Mouse (Mus musculus): Measurements from ENCODE around the gene Hrasls5.

Gene Hrasls5

GRCm38 (mm10) chr19:7611942-7612757 is at the start of gene Hrasls5:
Gene Hrasls5 (plus strand): TSS chr19:7612541.
- DNase-seq, result peak; percentile 39

- DNase-seq, result peak; percentile 11
Measured at GRCm38 (mm10) chr19:7562601-7563129, 49.7 kb upstream of the Hrasls5 start.

GRCm38 (mm10) chr19:7563676-7564075 is 48.7 kb upstream of the Hrasls5 start:
- DNase-seq, result no peak

GRCm38 (mm10) chr19:7564457-7564856 is 47.9 kb upstream of the Hrasls5 start:
- no peak for DNase-seq

- no peak for DNase-seq
Measured at GRCm38 (mm10) chr19:7566826-7567225, 45.5 kb upstream of the Hrasls5 start.

- DNase-seq, result no peak
Measured at GRCm38 (mm10) chr19:7568364-7568763, 44.0 kb upstream of the Hrasls5 start.

- no peak for DNase-seq
Measured at GRCm38 (mm10) chr19:7569650-7570049, 42.7 kb upstream of the Hrasls5 start.

- DNase-seq, result no peak
Measured at GRCm38 (mm10) chr19:7576180-7576579, 36.2 kb upstream of the Hrasls5 start.

- DNase-seq, result no peak
Measured at GRCm38 (mm10) chr19:7577710-7578109, 34.6 kb upstream of the Hrasls5 start.

- DNase-seq, result peak; percentile 59
Measured at GRCm38 (mm10) chr19:7581042-7581441, 31.3 kb upstream of the Hrasls5 start.

- DNase-seq, result peak; percentile 41
Measured at GRCm38 (mm10) chr19:7583101-7583500, 29.2 kb upstream of the Hrasls5 start.

- DNase-seq, result no peak
Measured at GRCm38 (mm10) chr19:7583599-7583998, 28.7 kb upstream of the Hrasls5 start.

GRCm38 (mm10) chr19:7585279-7585678 is 27.1 kb upstream of the Hrasls5 start:
- no peak for DNase-seq

- DNase-seq, result no peak
Measured at GRCm38 (mm10) chr19:7585764-7586163, 26.6 kb upstream of the Hrasls5 start.

- DNase-seq, result no peak
Measured at GRCm38 (mm10) chr19:7590795-7591194, 21.5 kb upstream of the Hrasls5 start.

- peak; percentile 66 for DNase-seq
Measured at GRCm38 (mm10) chr19:7592018-7592417, 20.3 kb upstream of the Hrasls5 start.

- DNase-seq, result peak; percentile 79
Measured at GRCm38 (mm10) chr19:7595534-7595933, 16.8 kb upstream of the Hrasls5 start.

GRCm38 (mm10) chr19:7598481-7598880 is 13.9 kb upstream of the Hrasls5 start:
- DNase-seq, result no peak

GRCm38 (mm10) chr19:7601551-7601950 is 10.8 kb upstream of the Hrasls5 start:
- DNase-seq, result peak; percentile 5

GRCm38 (mm10) chr19:7604107-7604506 is 8.2 kb upstream of the Hrasls5 start:
- no peak for DNase-seq

- DNase-seq, result no peak
Measured at GRCm38 (mm10) chr19:7605013-7605412, 7.3 kb upstream of the Hrasls5 start.

GRCm38 (mm10) chr19:7605930-7606783 is 6.2 kb upstream of the Hrasls5 start:
- DNase-seq, result peak; percentile 61

Measured in lung, postnatal 36 days (tissue).